Mouse (Mus musculus): ENCODE results near the gene Tfap2a. TPM values are rescaled to one million over a fixed set of nuclear protein-coding genes. Genes with fewer than 3 reads are reported as not detected.

The Tfap2a gene
- polyA plus RNA-seq, 1 experiment = 0.36 TPM

DNA sequence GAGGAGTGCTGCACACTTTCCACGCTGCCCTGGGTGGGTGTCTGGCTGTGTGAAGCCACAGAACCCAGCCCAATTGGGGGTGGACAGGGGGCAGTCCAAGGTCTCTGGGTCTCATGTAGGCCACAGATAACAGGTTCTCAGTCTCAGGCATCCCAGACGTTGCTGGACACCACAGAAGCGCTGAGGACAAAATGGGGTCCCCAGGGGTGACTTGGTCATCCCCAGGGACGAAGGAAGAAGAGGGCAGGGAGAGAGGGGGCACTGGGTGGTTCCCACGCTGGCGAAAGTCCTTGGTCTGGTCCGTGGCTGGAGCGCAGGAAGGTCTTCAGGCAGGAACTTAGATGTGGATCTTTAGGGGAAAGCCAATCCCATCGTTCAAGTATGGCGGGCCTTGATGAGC, 13.7 kb upstream of the Tfap2a start:
- Histone ChIP-seq H3K4me2 (ENCODE audit: low read depth) (no peak overlapping the region), H3K36me3 (ENCODE audit: control insufficient read depth, insufficient read depth) (no peaks in the 10 kb centered on the region), H3K79me2 (ENCODE audit: control insufficient read depth, insufficient read depth) (no peaks in the 10 kb centered on the region), H3ac (ENCODE audit: control insufficient read depth, insufficient read length) (no peak overlapping the region), H3K4me3 (no peak overlapping the region), H3K27me3 (ENCODE audit: control insufficient read depth, insufficient read depth, insufficient read length) (peaks cover 3% of the 10 kb centered on the region)
- no peak for TF ChIP-seq CEBPB (IDR thresholded peaks at IDR 0.05; ENCODE audit: insufficient read depth, poor library complexity, severe bottlenecking)
- TF ChIP-seq POLR2AphosphoS2 (IDR thresholded peaks at IDR 0.05; ENCODE audit: insufficient read length, low read depth) = no peak
- TF ChIP-seq MYOD1 (IDR thresholded peaks at IDR 0.05; ENCODE audit: control insufficient read depth in 1 of 3, insufficient read length in 2 of 3, low read depth in 2 of 3) = no peak
- TF ChIP-seq E2F4 (IDR thresholded peaks at IDR 0.05; ENCODE audit: insufficient read depth) = no peak
- TF ChIP-seq TCF12 (IDR thresholded peaks at IDR 0.05; ENCODE audit: insufficient read depth, poor library complexity, severe bottlenecking) = no peak
- TF ChIP-seq REST (IDR thresholded peaks at IDR 0.05; ENCODE audit: insufficient read depth, insufficient read length) = no peak
- TF ChIP-seq MAX (IDR thresholded peaks at IDR 0.05; ENCODE audit: low read depth) = no peak
- no peak for TF ChIP-seq MYOG (IDR thresholded peaks at IDR 0.05; ENCODE audit: control insufficient read depth in 1 of 3, insufficient read depth in 1 of 3, insufficient read length in 2 of 3, low read depth in 2 of 3)
- no peak for TF ChIP-seq POLR2A (IDR thresholded peaks at IDR 0.05; ENCODE audit: insufficient read length, low read depth)
- no peak for TF ChIP-seq SRF (IDR thresholded peaks at IDR 0.05; ENCODE audit: control insufficient read depth, insufficient read length, low read depth)
- no peak for TF ChIP-seq USF1 (IDR thresholded peaks at IDR 0.05; ENCODE audit: low read depth)
- no peak for TF ChIP-seq TCF3 (IDR thresholded peaks at IDR 0.05; ENCODE audit: insufficient read length, low read depth)

DNA sequence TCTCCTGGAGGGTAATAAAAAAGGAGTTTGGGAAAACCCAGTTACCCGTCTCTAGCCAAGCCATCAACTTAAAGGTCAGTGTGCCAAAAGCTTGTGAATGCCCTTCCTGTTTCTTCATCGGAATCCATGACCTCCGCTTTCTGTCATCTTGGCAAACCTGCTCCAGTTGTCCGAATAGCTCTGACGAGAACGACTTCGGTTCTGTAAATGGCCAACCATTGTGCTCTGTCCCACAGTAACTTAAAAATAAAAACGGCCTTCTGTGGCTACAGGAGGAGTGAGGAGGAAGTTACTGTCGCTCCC, 11.4 kb upstream of the Tfap2a start:
- no peak overlapping the region for H3K4me3 ChIP-seq
- H3ac ChIP-seq (ENCODE audit: control insufficient read depth, insufficient read length) = no peak overlapping the region
- no peaks in the 10 kb centered on the region for H3K36me3 ChIP-seq (ENCODE audit: control insufficient read depth, insufficient read depth)
- H3K4me2 ChIP-seq (ENCODE audit: low read depth) = no peak overlapping the region
- TF ChIP-seq MYOD1 (IDR thresholded peaks at IDR 0.05; ENCODE audit: control insufficient read depth in 1 of 3, insufficient read length in 2 of 3, low read depth in 2 of 3) = no peak
- no peak for TF ChIP-seq TCF12 (IDR thresholded peaks at IDR 0.05; ENCODE audit: insufficient read depth, poor library complexity, severe bottlenecking)
- TF ChIP-seq POLR2AphosphoS2 (IDR thresholded peaks at IDR 0.05; ENCODE audit: insufficient read length, low read depth) = no peak
- TF ChIP-seq E2F4 (IDR thresholded peaks at IDR 0.05; ENCODE audit: insufficient read depth) = no peak
- no peak for TF ChIP-seq USF1 (IDR thresholded peaks at IDR 0.05; ENCODE audit: low read depth)
- no peak for TF ChIP-seq MAX (IDR thresholded peaks at IDR 0.05; ENCODE audit: low read depth)
- no peak for TF ChIP-seq REST (IDR thresholded peaks at IDR 0.05; ENCODE audit: insufficient read depth, insufficient read length)
- no peak for TF ChIP-seq SRF (IDR thresholded peaks at IDR 0.05; ENCODE audit: control insufficient read depth, insufficient read length, low read depth)
- TF ChIP-seq POLR2A (IDR thresholded peaks at IDR 0.05; ENCODE audit: insufficient read length, low read depth) = no peak
- no peak for TF ChIP-seq MYOG (IDR thresholded peaks at IDR 0.05; ENCODE audit: control insufficient read depth in 1 of 3, insufficient read depth in 1 of 3, insufficient read length in 2 of 3, low read depth in 2 of 3)
- TF ChIP-seq TCF3 (IDR thresholded peaks at IDR 0.05; ENCODE audit: insufficient read length, low read depth) = no peak
- TF ChIP-seq CEBPB (IDR thresholded peaks at IDR 0.05; ENCODE audit: insufficient read depth, poor library complexity, severe bottlenecking) = no peak
- peaks cover 5% of the 10 kb centered on the region for H3K27me3 ChIP-seq (ENCODE audit: control insufficient read depth, insufficient read depth, insufficient read length)
- H3K79me2 ChIP-seq (ENCODE audit: control insufficient read depth, insufficient read depth) = no peaks in the 10 kb centered on the region

DNA sequence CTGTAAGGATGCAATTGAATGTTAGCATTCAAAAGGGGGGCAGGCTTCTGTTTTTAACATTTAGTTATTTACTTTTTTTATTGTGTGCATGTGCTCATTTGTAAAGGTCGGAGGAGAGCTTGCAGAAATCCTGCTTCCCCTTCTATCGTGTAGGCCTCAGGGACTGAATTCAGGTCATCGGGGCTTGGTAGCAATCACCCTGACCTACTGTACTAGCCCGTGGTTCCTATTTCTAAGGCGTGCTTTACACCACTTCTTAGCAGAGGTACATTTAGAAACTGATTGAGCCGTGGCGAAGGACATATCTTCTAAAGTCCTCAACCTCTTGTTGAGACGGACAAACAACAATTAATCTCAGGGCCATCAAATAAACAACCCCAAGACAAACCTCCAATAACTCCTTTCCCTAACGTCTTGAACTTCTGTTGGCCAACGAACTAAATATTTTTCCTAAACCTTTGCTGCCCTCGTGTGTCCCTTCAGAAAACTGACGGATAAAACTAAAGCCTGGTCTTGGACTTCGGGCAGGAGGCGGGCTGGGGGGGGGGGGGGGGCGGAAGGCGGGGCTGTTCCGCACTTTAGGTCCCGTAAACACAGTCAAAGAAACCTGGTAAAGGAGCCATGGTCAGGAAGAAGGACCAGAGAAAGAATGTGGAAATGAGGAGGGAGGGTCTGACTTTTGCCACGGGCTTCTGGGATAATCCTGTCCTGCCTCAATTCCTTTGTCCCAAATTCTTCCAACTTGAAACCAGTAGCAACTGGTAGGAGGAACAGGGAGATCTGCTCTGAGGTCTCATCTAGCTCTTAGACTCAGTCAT, 10.8 kb upstream of the Tfap2a start:
- Histone ChIP-seq H3K79me2 (ENCODE audit: control insufficient read depth, insufficient read depth) (no peaks in the 10 kb centered on the region), H3K27me3 (ENCODE audit: control insufficient read depth, insufficient read depth, insufficient read length) (peaks cover 9% of the 10 kb centered on the region), H3K4me2 (ENCODE audit: low read depth) (no peak overlapping the region), H3K4me3 (no peak overlapping the region), H3K36me3 (ENCODE audit: control insufficient read depth, insufficient read depth) (no peaks in the 10 kb centered on the region), H3ac (ENCODE audit: control insufficient read depth, insufficient read length) (no peak overlapping the region)
- TF ChIP-seq USF1 (IDR thresholded peaks at IDR 0.05; ENCODE audit: low read depth) (no peak), TCF3 (IDR thresholded peaks at IDR 0.05; ENCODE audit: insufficient read length, low read depth) (no peak), MYOD1 (IDR thresholded peaks at IDR 0.05; ENCODE audit: control insufficient read depth in 1 of 3, insufficient read length in 2 of 3, low read depth in 2 of 3) (no peak), POLR2A (IDR thresholded peaks at IDR 0.05; ENCODE audit: insufficient read length, low read depth) (no peak), CEBPB (IDR thresholded peaks at IDR 0.05; ENCODE audit: insufficient read depth, poor library complexity, severe bottlenecking) (no peak), POLR2AphosphoS2 (IDR thresholded peaks at IDR 0.05; ENCODE audit: insufficient read length, low read depth) (no peak), SRF (IDR thresholded peaks at IDR 0.05; ENCODE audit: control insufficient read depth, insufficient read length, low read depth) (no peak), TCF12 (IDR thresholded peaks at IDR 0.05; ENCODE audit: insufficient read depth, poor library complexity, severe bottlenecking) (no peak), E2F4 (IDR thresholded peaks at IDR 0.05; ENCODE audit: insufficient read depth) (no peak), MYOG (IDR thresholded peaks at IDR 0.05; ENCODE audit: control insufficient read depth in 1 of 3, insufficient read depth in 1 of 3, insufficient read length in 2 of 3, low read depth in 2 of 3) (no peak), MAX (IDR thresholded peaks at IDR 0.05; ENCODE audit: low read depth) (no peak), REST (IDR thresholded peaks at IDR 0.05; ENCODE audit: insufficient read depth, insufficient read length) (no peak)

DNA sequence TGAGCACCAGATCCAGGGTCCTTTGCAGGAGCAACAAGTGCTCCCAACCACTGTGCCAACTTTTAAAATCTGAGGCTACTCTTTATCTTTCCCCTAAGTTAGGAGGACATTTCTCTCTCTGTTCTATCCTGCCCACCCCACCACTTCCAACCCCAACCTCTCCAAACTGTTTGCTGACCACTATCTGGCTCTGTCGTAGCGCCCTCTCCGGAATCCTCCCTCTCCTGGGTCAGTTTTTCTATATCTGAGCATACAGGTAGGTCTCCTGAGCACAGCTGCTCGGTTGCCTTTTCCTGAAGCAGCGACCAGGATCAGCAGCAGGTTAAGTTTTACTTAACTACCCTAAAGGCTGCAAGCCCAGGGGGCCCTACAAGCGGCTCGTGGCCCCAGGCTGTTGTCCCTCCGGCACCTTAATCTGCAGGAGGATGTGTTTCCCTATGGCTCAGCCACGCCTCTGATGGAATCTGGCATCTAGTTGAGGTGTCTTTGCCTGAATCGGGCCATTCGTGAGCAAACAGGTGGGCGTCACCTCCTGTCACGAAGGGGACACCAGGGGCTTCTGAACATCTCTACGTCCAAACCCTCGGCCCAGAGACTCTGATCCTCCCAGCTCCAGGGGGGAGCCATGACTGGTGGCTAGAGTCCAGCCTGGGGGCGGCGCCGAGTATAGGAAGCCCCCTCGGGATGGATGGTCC, 6.1 kb upstream of the Tfap2a start:
- Histone ChIP-seq H3K4me3 (no peak overlapping the region), H3K4me2 (ENCODE audit: low read depth) (no peak overlapping the region), H3K79me2 (ENCODE audit: control insufficient read depth, insufficient read depth) (no peaks in the 10 kb centered on the region), H3K36me3 (ENCODE audit: control insufficient read depth, insufficient read depth) (no peaks in the 10 kb centered on the region), H3ac (ENCODE audit: control insufficient read depth, insufficient read length) (no peak overlapping the region), H3K27me3 (ENCODE audit: control insufficient read depth, insufficient read depth, insufficient read length) (peaks cover 53% of the 10 kb centered on the region)
- TF ChIP-seq TCF3 (IDR thresholded peaks at IDR 0.05; ENCODE audit: insufficient read length, low read depth) (no peak), MYOG (IDR thresholded peaks at IDR 0.05; ENCODE audit: control insufficient read depth in 1 of 3, insufficient read depth in 1 of 3, insufficient read length in 2 of 3, low read depth in 2 of 3) (no peak), TCF12 (IDR thresholded peaks at IDR 0.05; ENCODE audit: insufficient read depth, poor library complexity, severe bottlenecking) (no peak), MAX (IDR thresholded peaks at IDR 0.05; ENCODE audit: low read depth) (no peak), CEBPB (IDR thresholded peaks at IDR 0.05; ENCODE audit: insufficient read depth, poor library complexity, severe bottlenecking) (no peak), USF1 (IDR thresholded peaks at IDR 0.05; ENCODE audit: low read depth) (no peak), MYOD1 (IDR thresholded peaks at IDR 0.05; ENCODE audit: control insufficient read depth in 1 of 3, insufficient read length in 2 of 3, low read depth in 2 of 3) (no peak), REST (IDR thresholded peaks at IDR 0.05; ENCODE audit: insufficient read depth, insufficient read length) (no peak), POLR2AphosphoS2 (IDR thresholded peaks at IDR 0.05; ENCODE audit: insufficient read length, low read depth) (no peak), E2F4 (IDR thresholded peaks at IDR 0.05; ENCODE audit: insufficient read depth) (no peak), SRF (IDR thresholded peaks at IDR 0.05; ENCODE audit: control insufficient read depth, insufficient read length, low read depth) (no peak)
